In the genomic region with DNA sequence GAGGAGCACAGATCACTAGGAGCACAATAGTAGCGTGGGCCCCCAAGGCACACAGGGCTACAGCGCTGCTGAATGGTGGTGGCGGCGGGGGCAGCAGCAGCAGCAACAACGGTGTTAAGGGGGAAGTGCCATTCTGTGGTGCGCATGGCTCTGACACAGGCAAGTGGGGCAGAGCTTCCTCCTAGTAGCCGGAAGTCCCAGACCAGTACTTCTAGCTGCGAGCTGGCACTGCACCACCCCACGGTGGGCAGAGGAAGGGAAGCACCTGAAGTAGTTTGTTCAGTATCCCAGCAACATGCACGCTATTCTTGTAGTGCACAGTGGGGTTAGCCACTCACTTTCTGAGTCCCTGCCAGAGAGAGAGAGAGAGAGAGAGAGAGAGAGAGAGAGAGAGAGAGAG, we compare ENCODE assay signal across 8 mouse cellular contexts. TPM values are rescaled to one million over a fixed set of nuclear protein-coding genes. Genes with fewer than 3 reads are reported as not detected.
DNase-seq lines count a peak whose midpoint lies in the region; ATAC-seq and TF ChIP-seq lines count a peak whose summit lies in the region.

No protein-coding gene starts in this region.

- no peak overlapping the region for H3K9ac ChIP-seq in embryonic facial prominence, embryonic 13.5 days
- no peak overlapping the region for H3K9ac ChIP-seq in hindbrain, embryonic 13.5 days
- H3K9ac ChIP-seq in limb, embryonic 11.5 days (ENCODE audit: low read length): no peak overlapping the region
- no peak overlapping the region for H3K9ac ChIP-seq in midbrain, embryonic 12.5 days (replicated peaks)
- H3K9ac ChIP-seq in stomach, embryonic 15.5 days: no peak overlapping the region

- peak; percentile 26 to 40 for DNase-seq in left cerebral cortex, adult 2 months (ENCODE audit: extremely low spot score in 1 of 2, low spot score in 2 of 2)
- no peak for DNase-seq in left cerebral cortex, adult 8-10 months (ENCODE audit: low spot score in 2 of 2)
- no peak for DNase-seq in limb, embryonic 11.5 days (ENCODE audit: low spot score)
- no peak for DNase-seq in adipocyte (ENCODE audit: low spot score)

- intact Hi-C loops in left cerebral cortex, adult 2 months (cut with DNase I): no loop called here

- no peaks in the 10 kb centered on the region for H3K9me3 ChIP-seq in embryonic facial prominence, embryonic 13.5 days
- H3K9me3 ChIP-seq in hindbrain, embryonic 13.5 days: no peaks in the 10 kb centered on the region
- no peaks in the 10 kb centered on the region for H3K9me3 ChIP-seq in limb, embryonic 11.5 days (ENCODE audit: control insufficient read depth, low read length)
- no peaks in the 10 kb centered on the region for H3K9me3 ChIP-seq in midbrain, embryonic 12.5 days
- H3K9me3 ChIP-seq in stomach, embryonic 15.5 days: no peaks in the 10 kb centered on the region

- WGBS in embryonic facial prominence, embryonic 13.5 days: 25% methylated on average over 10 of the region's 10 CpGs
- 28% methylated on average over 10 of the region's 10 CpGs for WGBS in hindbrain, embryonic 13.5 days
- 32% methylated on average over 10 of the region's 10 CpGs for WGBS in limb, embryonic 11.5 days
- 25% methylated on average over 10 of the region's 10 CpGs for WGBS in midbrain, embryonic 12.5 days
- 23% methylated on average over 10 of the region's 10 CpGs for WGBS in stomach, embryonic 15.5 days

- peak overlapping the region; percentile 23; the same call in 1 of the 2 replicates for H3K4me3 ChIP-seq in left cerebral cortex, adult 2 months
- no peak overlapping the region for H3K4me3 ChIP-seq in embryonic facial prominence, embryonic 13.5 days
- H3K4me3 ChIP-seq in hindbrain, embryonic 13.5 days: no peak overlapping the region
- H3K4me3 ChIP-seq in limb, embryonic 11.5 days (ENCODE audit: low read depth, low read length): no peak overlapping the region
- H3K4me3 ChIP-seq in midbrain, embryonic 12.5 days: no peak overlapping the region
- H3K4me3 ChIP-seq in stomach, embryonic 15.5 days (replicated peaks): no peak overlapping the region

- TF ChIP-seq CTCF in left cerebral cortex, adult 2 months (IDR thresholded peaks at IDR 0.05): no peak; the same call in 1 of the 2 replicates

- ATAC-seq in embryonic facial prominence, embryonic 13.5 days (ENCODE audit: insufficient number of reproducible peaks, insufficient read depth, low FRiP score, low TSS enrichment, low read depth): no peak
- 0 out of 2 replicates have a peak, but pooled peaks have one; percentile 24 for ATAC-seq in hindbrain, embryonic 13.5 days (ENCODE audit: low FRiP score)
- no peak for ATAC-seq in limb, embryonic 11.5 days (ENCODE audit: insufficient number of reproducible peaks, low FRiP score, low TSS enrichment, low read depth)
- ATAC-seq in midbrain, embryonic 12.5 days (ENCODE audit: low FRiP score, low read depth): no peak
- peak; percentile 31; the same call in 1 of the 2 replicates for ATAC-seq in stomach, embryonic 15.5 days (ENCODE audit: insufficient read depth, low FRiP score, low read depth)

- H3K4me2 ChIP-seq in embryonic facial prominence, embryonic 13.5 days: peak overlapping the region; percentile 36
- H3K4me2 ChIP-seq in hindbrain, embryonic 13.5 days: peak overlapping the region; percentile 34
- H3K4me2 ChIP-seq in limb, embryonic 11.5 days (ENCODE audit: low read depth, severe bottlenecking): 0 out of 2 replicates have a peak overlapping the region, but pooled peaks have one; percentile 1
- H3K4me2 ChIP-seq in midbrain, embryonic 12.5 days (replicated peaks): peak overlapping the region; percentile 6
- peak overlapping the region; percentile 22; the same call in 1 of the 2 replicates for H3K4me2 ChIP-seq in stomach, embryonic 15.5 days

- no peak overlapping the region for H3K27ac ChIP-seq in left cerebral cortex, adult 2 months
- no peak overlapping the region for H3K27ac ChIP-seq in embryonic facial prominence, embryonic 13.5 days
- H3K27ac ChIP-seq in hindbrain, embryonic 13.5 days: no peak overlapping the region
- no peak overlapping the region for H3K27ac ChIP-seq in limb, embryonic 11.5 days (replicated peaks; ENCODE audit: low read depth, low read length)
- no peak overlapping the region for H3K27ac ChIP-seq in midbrain, embryonic 12.5 days (replicated peaks)
- H3K27ac ChIP-seq in stomach, embryonic 15.5 days: no peak overlapping the region

- H3K4me1 ChIP-seq in embryonic facial prominence, embryonic 13.5 days: no peaks in the 10 kb centered on the region
- H3K4me1 ChIP-seq in hindbrain, embryonic 13.5 days (replicated peaks): peaks cover 6% of the 10 kb centered on the region
- H3K4me1 ChIP-seq in limb, embryonic 11.5 days (ENCODE audit: control insufficient read depth, insufficient read depth, low read length): peaks cover 4% of the 10 kb centered on the region; the same call in 1 of the 2 replicates
- H3K4me1 ChIP-seq in midbrain, embryonic 12.5 days: 0 out of 2 replicates have a peak, but pooled peaks cover 3% of the 10 kb centered on the region
- H3K4me1 ChIP-seq in stomach, embryonic 15.5 days: no peaks in the 10 kb centered on the region

- H3K27me3 ChIP-seq in embryonic facial prominence, embryonic 13.5 days: no peaks in the 10 kb centered on the region
- no peaks in the 10 kb centered on the region for H3K27me3 ChIP-seq in hindbrain, embryonic 13.5 days
- no peaks in the 10 kb centered on the region for H3K27me3 ChIP-seq in limb, embryonic 11.5 days (ENCODE audit: control insufficient read depth, insufficient read depth, low read length)
- H3K27me3 ChIP-seq in midbrain, embryonic 12.5 days: no peaks in the 10 kb centered on the region
- no peaks in the 10 kb centered on the region for H3K27me3 ChIP-seq in stomach, embryonic 15.5 days (replicated peaks)

- H3K36me3 ChIP-seq in embryonic facial prominence, embryonic 13.5 days: no peaks in the 10 kb centered on the region
- H3K36me3 ChIP-seq in hindbrain, embryonic 13.5 days: no peaks in the 10 kb centered on the region
- H3K36me3 ChIP-seq in limb, embryonic 11.5 days (ENCODE audit: control insufficient read depth, insufficient read depth, low read length): no peaks in the 10 kb centered on the region
- H3K36me3 ChIP-seq in midbrain, embryonic 12.5 days: no peaks in the 10 kb centered on the region
- H3K36me3 ChIP-seq in stomach, embryonic 15.5 days: no peaks in the 10 kb centered on the region

RNA-seq across cellular contexts. Expression of gene Gpt2, which starts 10.5 kb away (rescaled TPM):
- 10 to 100 TPM; 62.7 to 70.0 TPM for total RNA-seq in left cerebral cortex, adult 2 months (2021)
- total RNA-seq in left cerebral cortex, adult 8-10 months (2022): 10 to 100 TPM; 43.6 to 52.6 (median 49.1) TPM
- 36.0 and 40.2 TPM in 2 replicates for polyA plus RNA-seq in embryonic facial prominence, embryonic 13.5 days (2015; fragmentation: Nextera tagmentation; extraction: Ambion mirVana)
- polyA plus RNA-seq in hindbrain, embryonic 13.5 days (2015; fragmentation: Nextera tagmentation; extraction: Ambion mirVana): 39.9 and 47.7 TPM in 2 replicates
- 62.5 and 73.6 TPM in 2 replicates for polyA plus RNA-seq in limb, embryonic 11.5 days (2014; fragmentation: Nextera tagmentation; extraction: Ambion mirVana)
- 30.3 and 32.4 TPM in 2 replicates for polyA plus RNA-seq in midbrain, embryonic 12.5 days (2016; fragmentation: Nextera tagmentation; extraction: Ambion mirVana)
- 25.8 and 25.9 TPM in 2 replicates for polyA plus RNA-seq in stomach, embryonic 15.5 days (2015; fragmentation: Nextera tagmentation; extraction: Ambion mirVana)

RNA-seq across cellular contexts. Expression of gene 4921524J17Rik, which starts 49.3 kb away (rescaled TPM):
- total RNA-seq in left cerebral cortex, adult 2 months (2021): 10 to 100 TPM in 1 of 2 experiments, 1 to 10 TPM in 1; 9.0 to 13.2 TPM
- total RNA-seq in left cerebral cortex, adult 8-10 months (2022): 10 to 100 TPM in 2 of 4 experiments, 1 to 10 TPM in 2; 8.9 to 11.2 (median 9.8) TPM
- 54.0 and 56.6 TPM in 2 replicates for polyA plus RNA-seq in embryonic facial prominence, embryonic 13.5 days (2015; fragmentation: Nextera tagmentation; extraction: Ambion mirVana)
- polyA plus RNA-seq in hindbrain, embryonic 13.5 days (2015; fragmentation: Nextera tagmentation; extraction: Ambion mirVana): 42.5 and 46.7 TPM in 2 replicates
- polyA plus RNA-seq in limb, embryonic 11.5 days (2014; fragmentation: Nextera tagmentation; extraction: Ambion mirVana): 45.0 and 48.8 TPM in 2 replicates
- polyA plus RNA-seq in midbrain, embryonic 12.5 days (2016; fragmentation: Nextera tagmentation; extraction: Ambion mirVana): 36.7 and 43.9 TPM in 2 replicates
- polyA plus RNA-seq in stomach, embryonic 15.5 days (2015; fragmentation: Nextera tagmentation; extraction: Ambion mirVana): 37.7 and 38.3 TPM in 2 replicates

Comparison
In these comparisons a context has a peak if more than half of its experiments do, and no peak if none do; other contexts are left out.
1. DNase-seq: peak in left cerebral cortex, adult 2 months (2 of 2); none in left cerebral cortex, adult 8-10 months (0 of 2), limb, embryonic 11.5 days (single experiment) and adipocyte (single experiment).
2. ATAC-seq: peak in hindbrain, embryonic 13.5 days (single experiment) and stomach, embryonic 15.5 days (single experiment); none in embryonic facial prominence, embryonic 13.5 days (single experiment), limb, embryonic 11.5 days (single experiment) and midbrain, embryonic 12.5 days (single experiment).
3. Peak in every context shown above with its lines, with median percentiles within 50 percentile points of each other: H3K4me2 ChIP-seq.